Comparison of ENCODE assay signal across 14 mouse cellular contexts in the genomic region with DNA sequence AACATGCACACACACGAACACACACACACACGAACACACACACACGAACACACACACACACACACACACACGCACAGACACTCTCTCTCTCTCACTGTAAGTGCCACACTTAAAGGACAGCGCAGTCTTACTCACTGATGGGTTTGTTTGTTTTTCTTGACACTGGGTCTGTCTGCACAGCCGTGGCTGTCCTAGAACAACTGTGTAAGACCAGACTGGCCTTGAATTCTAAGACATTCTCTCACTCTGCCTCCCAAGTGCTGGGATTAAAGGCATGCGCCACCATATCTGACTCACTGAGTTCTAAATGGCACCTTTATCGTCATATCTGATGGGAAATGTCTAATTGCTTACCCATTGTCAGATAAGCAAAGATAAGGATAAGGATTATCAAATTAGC.
"Had no signal": no experiment of that assay in that cellular context is flagged by ENCODE, and none has a peak within 500 bp of the region (broad histone marks: within the 10 kb centered on the region; RNA-seq: fewer than 3 reads in every experiment).

No protein-coding gene starts in this region.

- ATAC-seq: lung, postnatal 0 days had no signal

- H3K9me3 ChIP-seq: limb, embryonic 12.5 days; midbrain, embryonic 10.5 days; neural tube, embryonic 15.5 days had no signal

- H3K27ac ChIP-seq: kidney, postnatal 0 days; limb, embryonic 12.5 days; liver, embryonic 14.5 days; midbrain, embryonic 10.5 days; neural tube, embryonic 15.5 days had no signal

- H3K4me2 ChIP-seq: limb, embryonic 12.5 days; neural tube, embryonic 15.5 days had no signal

- H3K9ac ChIP-seq: limb, embryonic 12.5 days; liver, embryonic 14.5 days; neural tube, embryonic 15.5 days had no signal

- DNase-seq: kidney, postnatal 36 days; liver; lung, adult 2 months; lung, postnatal 36 days; midbrain, embryonic 14.5 days; thymus, adult 18-20 months; thymus, postnatal 14 days had no signal

- H3K27me3 ChIP-seq: limb, embryonic 12.5 days; neural tube, embryonic 15.5 days had no signal

- H3K4me3 ChIP-seq: limb, embryonic 12.5 days; midbrain, embryonic 10.5 days; myocyte; neural tube, embryonic 15.5 days had no signal
